Mouse (Mus musculus) embryonic facial prominence, embryonic 10.5 days (tissue): ENCODE data around the gene Cnot4. TPM values are rescaled to one million over a fixed set of nuclear protein-coding genes. Genes with fewer than 3 reads are reported as not detected.
"Not testable (repeated sequence)": the region's sequence is repeated elsewhere in the genome, so short reads cannot be mapped to it uniquely, and the experiment has no call there.

Experiments used
- DNase-seq: peaks from one replicate; pipeline ENCODE4 v3.0.0-alpha.2; 2017; ENCODE audit warnings: low spot score
- H3K27ac ChIP-seq: fragments of 300-500 bp; sonication (generic); replicated peaks from 2 replicates; pipeline ENCODE4 v1.5.1; 2016; ENCODE audit warnings: mild to moderate bottlenecking
- H3K27me3 ChIP-seq: fragments of 300-500 bp; sonication (generic); replicated peaks from 2 replicates; pipeline ENCODE4 v1.6.1; 2016; ENCODE audit warnings: low read depth, mild to moderate bottlenecking; ENCODE audit not compliant: poor library complexity, severe bottlenecking
- H3K36me3 ChIP-seq: fragments of 300-500 bp; sonication (generic); replicated peaks from 2 replicates; pipeline ENCODE4 v1.6.1; 2016; ENCODE audit warnings: mild to moderate bottlenecking, moderate library complexity
- H3K4me1 ChIP-seq: fragments of 300-500 bp; sonication (generic); 2 replicates; pipeline ENCODE4 v1.6.1; 2016
- H3K4me3 ChIP-seq: fragments of 300-500 bp; sonication (generic); 2 replicates; pipeline ENCODE4 v1.5.1; 2016; ENCODE audit warnings: mild to moderate bottlenecking, moderate library complexity
- H3K9me3 ChIP-seq: fragments of 300-500 bp; sonication (generic); 2 replicates; pipeline ENCODE4 v1.6.1; 2016; ENCODE audit warnings: mild to moderate bottlenecking
- WGBS: fragments of 180-500 bp; shearing (Covaris S2); methylation state at CpG from one replicate; pipeline ENCODE4 v1.1.7; 2016; 5-methylcytosine and 5-hydroxymethylcytosine counted together
- polyA plus RNA-seq: library from polyadenylated mRNA; unstranded; fragments of >200 nt; fragmentation: Nextera tagmentation; extraction: Ambion mirVana; gene quantifications from 2 replicates; pipeline ENCODE4 v1.2.1, GENCODE M21; 2016

Gene Cnot4
- 29.1 and 30.1 TPM in 2 replicates for polyA plus RNA-seq

DNA sequence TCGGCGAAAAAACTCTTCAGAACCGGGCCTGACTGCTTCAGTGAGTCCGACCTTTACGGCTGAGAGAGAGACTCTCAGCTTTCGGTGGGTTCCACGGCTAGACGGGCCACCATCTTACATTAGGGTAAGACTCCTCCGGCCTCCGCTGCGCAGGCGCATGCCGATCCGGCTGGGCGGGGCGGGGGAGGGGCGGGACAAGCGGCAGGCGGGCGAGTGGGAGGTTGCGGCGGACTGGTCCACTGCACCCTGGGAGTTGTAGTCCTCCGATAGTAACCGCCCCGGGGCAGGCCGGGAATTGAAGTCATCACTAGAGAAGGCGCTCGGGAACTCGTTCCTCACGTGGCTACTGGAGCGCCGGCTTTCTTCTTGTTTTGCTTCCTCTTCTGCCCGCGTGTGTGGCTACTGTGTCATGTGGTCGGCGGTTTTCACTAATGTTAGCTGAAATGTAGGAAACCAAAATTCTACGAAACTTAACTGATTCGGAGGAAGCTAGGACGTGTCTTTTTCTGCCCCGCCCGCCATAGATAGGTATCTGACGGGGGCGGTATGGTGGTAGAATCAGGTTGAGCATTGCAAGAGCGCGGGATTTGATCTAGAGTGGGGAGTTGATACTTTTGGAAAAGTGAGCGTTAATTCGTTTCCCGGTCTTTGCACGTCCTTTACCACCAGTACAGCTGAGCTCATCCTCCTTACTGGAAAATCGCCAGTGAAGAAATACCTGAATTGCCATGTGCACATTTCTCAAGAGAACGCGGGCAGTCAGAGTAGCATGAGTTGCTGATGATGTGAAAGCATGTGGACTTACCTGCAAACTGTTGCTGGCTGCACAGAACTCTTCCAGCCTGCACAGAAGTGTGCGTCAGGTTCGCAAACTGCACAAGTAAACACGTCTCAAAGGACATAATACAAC, at the start of gene Cnot4:
Gene Cnot4, minus strand, starts transcription at position 146 of the 910 bp plus-strand sequence.
- Histone ChIP-seq H3K9me3 (no peaks in the 10 kb centered on the region), H3K4me1 (peaks cover 21% of the 10 kb centered on the region), H3K27me3 (no peaks in the 10 kb centered on the region), H3K4me3 (peak within 1 kb of the TSS; percentile 79), H3K27ac (peak within 1 kb of the TSS; percentile 89), H3K36me3 (no peaks in the 10 kb centered on the region)
- whole genome bisulfite sequencing = under 1% methylated on average over 55 of the region's 55 CpGs
- DNase-seq = peak; percentile 100

DNA sequence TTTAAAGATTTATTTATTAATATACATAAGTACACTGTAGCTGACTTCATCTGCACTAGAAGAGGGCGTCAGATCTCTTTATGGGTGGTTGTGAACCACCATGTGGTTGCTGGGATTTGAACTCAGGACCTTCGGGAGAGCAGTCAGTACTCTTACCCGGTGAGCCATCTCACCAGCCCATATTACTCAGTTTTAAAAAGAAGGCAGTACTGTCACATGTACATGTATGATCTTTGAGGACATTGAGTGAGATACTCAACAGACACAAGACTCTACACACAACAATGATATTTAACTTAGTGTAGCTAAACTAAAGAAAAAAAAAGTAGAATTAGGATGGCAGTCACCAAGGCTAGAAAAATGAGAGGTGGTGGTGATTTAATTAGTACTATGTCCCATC, 45.8 kb upstream of the Cnot4 start:
- DNase-seq = not testable (repeated sequence)
- peaks cover 11% of the 10 kb centered on the region for H3K36me3 ChIP-seq

DNA sequence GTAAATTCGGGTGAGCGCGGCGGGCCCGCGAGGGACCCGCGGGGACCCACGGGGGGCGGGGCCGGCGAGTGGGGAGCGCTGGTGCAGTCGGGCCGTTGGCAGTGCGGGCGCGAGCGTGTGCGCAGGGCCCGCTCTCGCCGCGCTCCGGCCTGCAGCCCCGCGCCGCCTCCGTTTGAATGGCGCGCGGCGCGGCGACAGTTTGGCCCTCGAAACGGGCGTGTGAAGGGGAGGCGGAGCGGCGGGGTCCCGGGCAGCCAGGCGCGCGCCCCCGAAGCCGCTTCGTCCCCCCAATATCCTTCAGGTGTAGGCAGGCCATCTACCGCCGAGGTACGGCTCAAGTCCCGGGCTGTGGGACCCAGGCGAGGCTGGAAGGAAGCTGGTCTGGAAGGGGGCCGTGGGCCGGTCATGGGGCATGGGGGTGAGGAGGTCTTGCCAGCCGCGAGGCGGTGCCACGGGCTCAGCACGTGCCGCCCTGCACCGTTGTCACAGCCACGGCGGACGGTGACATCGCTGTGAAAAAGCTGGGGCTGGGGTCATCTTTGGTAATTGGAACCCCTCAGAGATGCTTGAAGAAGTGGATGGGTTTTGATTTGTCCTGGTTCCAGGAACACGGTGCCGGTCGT, 44.2 kb upstream of the Cnot4 start:
- peak overlapping the region; percentile 94 for H3K4me3 ChIP-seq
- H3K27me3 ChIP-seq = no peaks in the 10 kb centered on the region
- peak overlapping the region; percentile 100 for H3K27ac ChIP-seq
- DNase-seq = peak; percentile 78
- WGBS = 2% methylated on average over 69 of the region's 69 CpGs
- no peaks in the 10 kb centered on the region for H3K9me3 ChIP-seq
- no peaks in the 10 kb centered on the region for H3K36me3 ChIP-seq
- H3K4me1 ChIP-seq = peaks cover 8% of the 10 kb centered on the region

More for the DNA sequence above, 45.8 kb upstream of the Cnot4 start:
- whole genome bisulfite sequencing = 93% methylated on average over 3 of the region's 3 CpGs
- H3K4me1 ChIP-seq, H3K9me3 ChIP-seq, H3K27me3 ChIP-seq, H3K4me3 ChIP-seq, H3K27ac ChIP-seq: not testable (repeated sequence)

DNA sequence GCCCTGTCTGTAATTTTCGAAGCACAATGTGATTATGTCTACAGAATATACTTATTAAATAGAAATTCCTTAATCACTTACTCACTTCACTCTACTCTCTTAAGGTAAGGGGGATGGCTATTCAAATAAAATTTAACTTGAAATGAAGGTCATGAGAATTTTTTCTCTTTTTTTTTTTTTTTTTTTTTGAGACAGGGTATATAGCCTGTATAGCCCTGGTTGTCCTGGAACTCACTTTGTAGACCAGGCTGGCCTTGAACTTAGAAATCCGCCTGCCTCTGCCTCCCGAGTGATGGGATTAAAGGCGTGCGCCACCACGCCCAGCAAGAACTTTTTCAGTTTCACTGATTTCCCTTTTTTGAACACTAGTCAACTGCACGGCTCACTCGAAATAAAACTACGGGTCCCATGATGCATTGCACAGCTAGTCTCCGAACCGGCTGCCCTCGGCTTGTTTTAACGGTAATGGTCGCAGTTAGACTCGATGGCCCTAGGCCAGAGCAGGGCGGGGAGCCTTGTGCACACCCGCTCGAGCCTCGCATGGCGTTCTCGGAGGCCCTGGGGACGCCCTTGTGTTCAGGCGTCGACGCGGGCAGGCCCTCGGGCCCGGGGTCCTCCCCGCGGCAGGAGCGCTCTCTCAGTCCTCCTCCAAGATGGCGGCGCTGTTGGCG, 43.6 kb upstream of the Cnot4 start, which contains the start of gene Nup205:
Gene Nup205, plus strand, starts transcription at position 443 of the 671 bp plus-strand sequence.
- H3K9me3 ChIP-seq = no peaks in the 10 kb centered on the region
- peak within 1 kb of the TSS; percentile 94 for H3K4me3 ChIP-seq
- no peaks in the 10 kb centered on the region for H3K27me3 ChIP-seq
- H3K27ac ChIP-seq = peak within 1 kb of the TSS; percentile 100
- peaks cover 8% of the 10 kb centered on the region for H3K4me1 ChIP-seq
- peak; percentile 89 for DNase-seq
- H3K36me3 ChIP-seq = no peaks in the 10 kb centered on the region
- WGBS = 4% methylated on average over 34 of the region's 34 CpGs

DNA sequence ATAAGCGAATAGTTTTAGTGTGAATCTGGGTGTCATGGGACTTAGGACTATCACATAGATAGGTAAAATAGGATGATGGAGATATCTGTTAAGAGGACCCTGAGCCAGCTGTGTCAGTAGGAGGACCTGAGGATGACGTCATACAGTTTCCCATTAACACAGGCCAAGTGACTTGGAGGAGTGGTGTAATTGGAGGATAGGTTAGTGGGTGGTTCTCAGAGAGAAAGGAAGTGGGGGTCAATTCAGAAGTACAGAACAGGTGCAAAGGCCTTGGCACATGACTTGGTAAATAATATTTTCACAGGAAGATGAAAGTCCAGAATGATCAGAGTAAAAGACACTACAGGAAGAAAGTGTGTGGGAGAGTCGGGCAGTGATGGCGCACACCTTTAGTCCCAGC, 39.7 kb upstream of the Cnot4 start:
- 84% methylated on average over 4 of the region's 4 CpGs for WGBS
- Histone ChIP-seq H3K36me3 (no peaks in the 10 kb centered on the region), H3K4me1 (peaks cover 1% of the 10 kb centered on the region; the same call in 1 of the 2 replicates), H3K9me3 (no peaks in the 10 kb centered on the region), H3K4me3 (no peak overlapping the region), H3K27ac (no peak overlapping the region), H3K27me3 (no peaks in the 10 kb centered on the region)
- no peak for DNase-seq

DNA sequence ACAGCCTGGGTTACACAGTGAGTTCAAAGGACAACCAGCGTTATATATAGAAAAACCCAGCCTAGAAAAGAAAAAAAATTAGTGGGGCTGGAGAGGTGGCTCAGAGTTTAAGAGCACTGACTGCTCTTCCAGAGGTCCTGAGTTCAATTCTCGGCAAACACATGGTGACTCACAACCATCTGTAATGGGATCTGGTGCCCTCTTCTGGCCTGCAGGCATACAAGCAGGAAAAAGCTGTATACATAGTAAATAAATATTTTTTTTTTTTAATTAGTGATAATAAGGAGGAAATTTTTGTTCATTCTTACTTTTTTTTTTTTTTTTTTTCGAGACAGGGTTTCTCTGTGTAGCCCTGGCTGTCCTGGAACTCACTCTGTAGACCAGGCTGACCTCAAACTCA, 38.5 kb upstream of the Cnot4 start:
- not testable (repeated sequence) for H3K36me3 ChIP-seq, H3K9me3 ChIP-seq, H3K4me1 ChIP-seq, DNase-seq, H3K4me3 ChIP-seq, H3K27me3 ChIP-seq, H3K27ac ChIP-seq
- WGBS = 65% methylated on average over 3 of the region's 3 CpGs

DNA sequence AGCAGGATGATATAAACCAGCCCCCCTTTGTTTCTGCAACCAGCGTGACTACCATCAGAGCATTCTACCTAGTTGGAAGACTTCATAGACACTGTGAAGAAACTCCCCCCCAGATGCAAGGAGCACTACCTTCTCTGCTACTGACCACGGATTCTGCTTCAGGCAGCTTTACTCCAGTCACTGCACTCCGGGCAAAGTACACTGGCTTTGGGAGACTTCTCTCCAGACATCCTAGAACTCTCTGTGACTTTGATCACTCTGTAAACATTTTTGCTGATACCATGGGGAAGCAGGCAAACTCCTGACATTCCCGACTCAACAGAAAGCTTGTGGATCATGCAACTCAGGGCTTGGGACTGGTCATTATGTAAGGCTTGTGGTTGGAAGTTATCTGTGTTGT, 35.7 kb upstream of the Cnot4 start:
- WGBS = 84% methylated on average over 4 of the region's 4 CpGs
- Histone ChIP-seq H3K36me3 (no peaks in the 10 kb centered on the region), H3K27me3 (no peaks in the 10 kb centered on the region)

DNA sequence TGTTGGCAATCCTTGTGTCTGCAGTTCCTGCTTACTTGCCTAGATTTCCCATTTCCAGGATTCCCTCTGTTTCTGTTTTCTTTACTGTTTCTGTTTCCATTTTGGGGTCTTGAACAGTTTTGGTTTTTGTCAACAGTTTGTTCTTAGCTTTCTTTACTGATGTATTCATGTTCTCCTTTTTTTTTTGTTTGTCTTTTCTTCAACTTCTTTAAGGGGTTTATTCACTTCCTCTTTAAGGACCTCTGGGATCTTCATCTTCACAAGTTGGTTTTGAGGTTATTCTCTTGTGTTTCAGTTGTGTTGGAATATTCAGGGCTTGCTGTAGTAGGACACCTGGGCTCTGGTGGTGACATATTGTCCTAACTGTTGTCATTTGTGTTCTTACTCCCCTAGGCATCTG, 21.0 kb upstream of the Cnot4 start:
- DNase-seq = no peak
- H3K36me3 ChIP-seq = no peaks in the 10 kb centered on the region
- no peak overlapping the region for H3K4me3 ChIP-seq
- H3K27me3 ChIP-seq = no peaks in the 10 kb centered on the region
- no peak overlapping the region for H3K27ac ChIP-seq
- H3K9me3 ChIP-seq = no peaks in the 10 kb centered on the region
- no peaks in the 10 kb centered on the region for H3K4me1 ChIP-seq

More for the DNA sequence above, 35.7 kb upstream of the Cnot4 start:
- Histone ChIP-seq H3K4me1 (no peaks in the 10 kb centered on the region), H3K4me3 (no peak overlapping the region), H3K9me3 (no peaks in the 10 kb centered on the region), H3K27ac (no peak overlapping the region)
- DNase-seq = no peak

DNA sequence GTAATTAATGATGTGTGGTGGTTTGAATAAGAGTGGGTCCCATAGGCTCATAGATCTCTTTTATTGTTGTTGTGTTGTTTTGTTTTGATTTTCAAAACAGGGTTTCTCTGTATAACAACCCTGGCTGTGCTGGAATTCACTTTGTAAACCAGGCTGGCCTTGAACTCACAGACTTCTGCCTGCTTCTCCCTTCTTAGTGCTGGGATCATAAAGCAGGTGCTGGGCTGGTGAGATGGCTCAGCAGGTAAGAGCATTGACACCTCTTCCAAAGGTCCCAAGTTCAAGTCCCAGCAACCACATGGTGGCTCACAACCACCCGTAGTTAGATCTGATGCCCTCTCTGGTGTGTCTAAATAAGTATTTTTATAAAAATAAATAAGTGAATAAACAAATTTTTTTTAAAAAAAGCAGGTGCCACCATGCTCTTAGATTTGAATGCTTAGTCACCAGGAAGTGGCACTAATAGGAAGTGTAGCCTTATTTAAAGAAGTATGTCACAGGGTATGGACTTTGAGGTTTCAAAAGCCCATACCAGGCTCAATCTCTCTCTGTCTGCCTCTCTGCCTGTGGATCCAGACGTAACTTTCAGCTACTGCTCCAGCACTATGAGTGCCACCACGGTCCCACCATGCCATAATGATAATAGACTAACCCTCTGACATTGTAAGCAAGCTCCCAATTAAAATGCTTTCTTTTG, 14.3 kb upstream of the Cnot4 start:
- DNase-seq = no peak

DNA sequence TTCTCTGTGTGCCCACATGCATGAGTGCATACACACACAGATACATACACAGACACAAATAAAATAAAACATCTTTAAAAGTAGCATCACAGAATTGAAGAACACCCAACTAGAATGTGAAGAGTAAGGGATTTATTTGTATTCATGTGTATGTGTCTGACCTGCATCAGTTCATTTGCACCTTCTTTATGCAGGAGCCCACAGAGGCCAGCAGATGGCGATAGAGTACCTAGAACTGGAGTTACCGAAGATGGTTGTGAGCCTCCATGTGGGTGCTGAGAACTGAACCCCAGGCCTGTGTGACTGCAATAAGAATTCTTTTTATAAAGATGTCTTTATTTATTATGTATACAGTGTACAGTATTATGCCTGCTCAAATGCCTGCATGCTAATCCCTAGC, 12.0 kb upstream of the Cnot4 start:
- WGBS = 89% methylated on average over 2 of the region's 2 CpGs
- no peaks in the 10 kb centered on the region for H3K27me3 ChIP-seq
- no peak for DNase-seq
- H3K9me3 ChIP-seq = peaks cover 12% of the 10 kb centered on the region
- H3K27ac ChIP-seq = no peak overlapping the region
- H3K36me3 ChIP-seq = no peaks in the 10 kb centered on the region
- H3K4me3 ChIP-seq = no peak overlapping the region
- H3K4me1 ChIP-seq = no peaks in the 10 kb centered on the region

More for the DNA sequence above, 14.3 kb upstream of the Cnot4 start:
- Histone ChIP-seq H3K9me3 (peaks cover 12% of the 10 kb centered on the region), H3K4me1 (no peaks in the 10 kb centered on the region), H3K36me3 (no peaks in the 10 kb centered on the region), H3K27me3 (no peaks in the 10 kb centered on the region), H3K4me3 (no peak overlapping the region), H3K27ac (no peak overlapping the region)
- WGBS = 87% methylated on average over 3 of the region's 3 CpGs

DNA sequence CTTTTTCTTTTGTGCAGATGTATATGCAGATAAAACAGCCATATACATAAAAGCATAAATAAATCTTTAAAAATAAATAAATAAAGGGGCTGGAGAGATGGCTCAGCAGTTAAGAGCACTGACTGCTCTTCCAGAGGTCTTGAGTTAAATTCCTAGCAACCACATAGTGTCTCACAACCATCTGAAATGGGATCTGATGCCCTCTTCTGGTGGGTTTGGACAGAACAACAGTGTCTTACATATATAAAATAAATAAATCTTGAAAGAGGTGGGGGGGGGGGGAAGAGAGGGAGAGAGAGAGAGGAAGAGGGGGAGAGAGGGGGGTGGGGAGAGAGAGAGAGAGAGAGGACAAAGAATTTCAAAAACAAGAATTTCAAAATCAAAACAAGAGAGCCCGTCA, 6.8 kb upstream of the Cnot4 start:
- WGBS = 84% methylated on average over 1 of the region's 1 CpGs
- no peaks in the 10 kb centered on the region for H3K27me3 ChIP-seq
- no peak for DNase-seq
- H3K36me3 ChIP-seq = no peaks in the 10 kb centered on the region
- no peaks in the 10 kb centered on the region for H3K4me1 ChIP-seq
- H3K4me3 ChIP-seq = no peak overlapping the region
- no peak overlapping the region for H3K27ac ChIP-seq
- H3K9me3 ChIP-seq = peaks cover 3% of the 10 kb centered on the region

DNA sequence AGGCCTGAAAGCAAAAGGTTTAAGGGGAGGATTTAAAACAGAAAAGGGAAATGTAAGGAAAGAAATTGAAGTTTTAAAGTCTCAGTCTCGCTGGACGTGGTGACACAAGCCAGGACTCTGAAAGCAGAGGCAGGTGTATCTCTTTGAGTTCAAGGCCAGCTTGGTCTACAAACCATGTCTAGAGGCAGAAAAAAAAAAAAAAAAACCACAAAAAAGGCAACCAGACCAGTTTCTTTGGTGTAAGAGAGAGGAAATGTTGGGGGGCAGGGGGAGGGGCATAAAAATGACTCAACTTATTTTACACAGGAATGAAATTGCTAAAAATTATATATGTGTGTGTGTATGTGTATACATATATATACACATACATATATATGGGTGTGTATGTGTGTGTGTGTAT, 1.3 kb upstream of the Cnot4 start:
- 57% methylated on average over 2 of the region's 2 CpGs for WGBS
- H3K9me3 ChIP-seq = no peaks in the 10 kb centered on the region
- peaks cover 21% of the 10 kb centered on the region for H3K4me1 ChIP-seq
- peak overlapping the region; percentile 79 for H3K4me3 ChIP-seq
- H3K27me3 ChIP-seq = no peaks in the 10 kb centered on the region
- H3K27ac ChIP-seq = no peak overlapping the region
- H3K36me3 ChIP-seq = no peaks in the 10 kb centered on the region
- DNase-seq = no peak
